Mouse (Mus musculus) small intestine, adult 2 months (tissue): ENCODE measurements at regions not wholly inside any gene's neighbourhood (a gene's known extent, or its start where the extent isn't known, plus 50 kb on each side); places are given as distances from the start of the nearest gene placed in this dataset.

ENCODE experiments used
- CTCF ChIP-seq: fragments of 200-500 bp; IDR thresholded peaks from 2 replicates; pipeline ENCODE4 v1.5.1; 2012; ENCODE audit warnings: low read depth, mild to moderate bottlenecking, control low read depth, inconsistent platforms, low read length, moderate library complexity, mixed read lengths; ENCODE audit not compliant: insufficient replicate concordance, insufficient read length; ENCODE audit errors: extremely low read depth
- POLR2A ChIP-seq: fragments of 200-500 bp; IDR thresholded peaks from 2 replicates; pipeline ENCODE4 v1.6.1; 2012; ENCODE audit warnings: low read depth, mild to moderate bottlenecking, control low read depth, inconsistent platforms, low read length, moderate library complexity

GRCm38 (mm10) chr11:7864116-7864515 lies 650.4 kb upstream of the Igfbp3 start:
- TF ChIP-seq POLR2A (no peak), CTCF (no peak)
